Mouse (Mus musculus): Measurements from ENCODE around the gene Psmb5.
A peak's percentile ranks its signal among the peaks of the same experiment; 100 is the strongest.

Psmb5 gene

GRCm38 (mm10) chr14:54568694-54569414, 49.0 kb downstream of the Psmb5 start:
- TF ChIP-seq NANOG (IDR thresholded peaks at IDR 0.05; ENCODE audit: borderline replicate concordance, low read length) (no peak), CTCF (conservative IDR thresholded peaks at IDR 0.05; ENCODE audit: low read length) (peak; percentile 79)
- Histone ChIP-seq H3K4me3 (replicated peaks; ENCODE audit: low read length) (peak overlapping the region; percentile 52; the same call in 1 of the 2 replicates), H3K36me3 (ENCODE audit: insufficient read depth, low read length) (peaks cover 77% of the 10 kb centered on the region), H3K27me3 (ENCODE audit: insufficient read depth, low read length) (no peaks in the 10 kb centered on the region), H3K4me1 (replicated peaks; ENCODE audit: low read depth, low read length) (peaks cover 65% of the 10 kb centered on the region), H3K9me3 (ENCODE audit: low read length) (no peaks in the 10 kb centered on the region)

Measured in E14TG2a.4 (cell line).